24 mouse cellular contexts compared by ENCODE assay signal in genomic region chr3:31799192-31799591, GRCm38 (mm10).
DNase-seq lines count a peak whose midpoint lies in the region; ATAC-seq and TF ChIP-seq lines count a peak whose summit lies in the region.
"Had no signal": no experiment of that assay in that cellular context is flagged by ENCODE, and none has a peak within 500 bp of the region (broad histone marks: within the 10 kb centered on the region; RNA-seq: fewer than 3 reads in every experiment).

No protein-coding gene starts in this region.

- peak; percentile 72 for ATAC-seq in midbrain, embryonic 16.5 days
- ATAC-seq in midbrain, embryonic 13.5 days, result no peak
- ATAC-seq: activated CD4-positive, CD25-positive, alpha-beta regulatory T cell, adult 4 months; CD4-positive, CD25-positive, alpha-beta regulatory T cell, adult 4 months; forebrain, embryonic 13.5 days; forebrain, embryonic 15.5 days; forebrain, postnatal 0 days; Patski had no signal

- H3K4me2 ChIP-seq in midbrain, embryonic 16.5 days (ENCODE audit: low read length), result no peak overlapping the region
- H3K4me2 ChIP-seq in midbrain, embryonic 13.5 days (replicated peaks), result no peak overlapping the region
- H3K4me2 ChIP-seq: embryonic facial prominence, embryonic 12.5 days; forebrain, embryonic 13.5 days; forebrain, embryonic 15.5 days had no signal

- H3K36me3 ChIP-seq in heart, embryonic 10.5 days, result no peaks in the 10 kb centered on the region
- H3K36me3 ChIP-seq in midbrain, embryonic 16.5 days (ENCODE audit: control insufficient read depth, insufficient read depth, low read length), result no peaks in the 10 kb centered on the region
- no peaks in the 10 kb centered on the region for H3K36me3 ChIP-seq in midbrain, embryonic 13.5 days
- H3K36me3 ChIP-seq: embryonic facial prominence, embryonic 10.5 days; embryonic facial prominence, embryonic 12.5 days; forebrain, embryonic 15.5 days; G1E had no signal

- H3K4me3 ChIP-seq in heart, embryonic 10.5 days, result no peak overlapping the region
- H3K4me3 ChIP-seq in midbrain, embryonic 16.5 days (ENCODE audit: low read depth, low read length), result no peak overlapping the region
- no peak overlapping the region for H3K4me3 ChIP-seq in midbrain, embryonic 13.5 days (replicated peaks)
- H3K4me3 ChIP-seq: embryonic facial prominence, embryonic 10.5 days; embryonic facial prominence, embryonic 12.5 days; forebrain, embryonic 13.5 days; forebrain, embryonic 15.5 days had no signal

- no peak overlapping the region for H3K9ac ChIP-seq in midbrain, embryonic 16.5 days (ENCODE audit: low read depth, low read length)
- no peak overlapping the region for H3K9ac ChIP-seq in midbrain, embryonic 13.5 days (replicated peaks)
- H3K9ac ChIP-seq: embryonic facial prominence, embryonic 12.5 days; forebrain, embryonic 13.5 days; forebrain, embryonic 15.5 days; forebrain, postnatal 0 days had no signal

- no peak overlapping the region for H3K27ac ChIP-seq in heart, embryonic 10.5 days
- H3K27ac ChIP-seq in midbrain, embryonic 16.5 days (ENCODE audit: low read length), result 0 out of 2 replicates have a peak overlapping the region, but pooled peaks have one; percentile 20
- no peak overlapping the region for H3K27ac ChIP-seq in midbrain, embryonic 13.5 days
- H3K27ac ChIP-seq: embryonic facial prominence, embryonic 10.5 days; embryonic facial prominence, embryonic 12.5 days; forebrain, embryonic 13.5 days; forebrain, embryonic 15.5 days had no signal

- no peak for TF ChIP-seq POLR2A in brain, embryonic 14.5 days (IDR thresholded peaks at IDR 0.05; ENCODE audit: borderline replicate concordance, extremely low read depth, insufficient read depth, insufficient read length, poor library complexity, severe bottlenecking)

- H3K9me3 ChIP-seq in heart, embryonic 10.5 days, result no peaks in the 10 kb centered on the region
- H3K9me3 ChIP-seq in midbrain, embryonic 16.5 days (replicated peaks; ENCODE audit: control insufficient read depth, low read length, poor library complexity, severe bottlenecking), result no peaks in the 10 kb centered on the region
- H3K9me3 ChIP-seq in midbrain, embryonic 13.5 days, result no peaks in the 10 kb centered on the region
- H3K9me3 ChIP-seq: embryonic facial prominence, embryonic 10.5 days; embryonic facial prominence, embryonic 12.5 days; forebrain, embryonic 13.5 days; forebrain, embryonic 15.5 days; G1E had no signal

- WGBS in heart, embryonic 10.5 days, result 85% methylated on average over 4 of the region's 4 CpGs
- 73% methylated on average over 4 of the region's 4 CpGs for WGBS in midbrain, embryonic 16.5 days
- WGBS in midbrain, embryonic 13.5 days, result 83% methylated on average over 4 of the region's 4 CpGs

- 0 out of 2 replicates have a peak, but pooled peaks cover 5% of the 10 kb centered on the region for H3K4me1 ChIP-seq in heart, embryonic 10.5 days
- no peaks in the 10 kb centered on the region for H3K4me1 ChIP-seq in midbrain, embryonic 16.5 days (ENCODE audit: control insufficient read depth, insufficient read depth, low read length)
- H3K4me1 ChIP-seq in midbrain, embryonic 13.5 days (replicated peaks), result no peaks in the 10 kb centered on the region
- H3K4me1 ChIP-seq: embryonic facial prominence, embryonic 10.5 days; embryonic facial prominence, embryonic 12.5 days; forebrain, embryonic 13.5 days; forebrain, embryonic 15.5 days had no signal

- no peaks in the 10 kb centered on the region for H3K27me3 ChIP-seq in heart, embryonic 10.5 days (ENCODE audit: insufficient read depth, poor library complexity, severe bottlenecking)
- H3K27me3 ChIP-seq in midbrain, embryonic 16.5 days (ENCODE audit: control insufficient read depth, insufficient read depth, low read depth, low read length), result no peaks in the 10 kb centered on the region
- no peaks in the 10 kb centered on the region for H3K27me3 ChIP-seq in midbrain, embryonic 13.5 days
- H3K27me3 ChIP-seq: CH12.LX; embryonic facial prominence, embryonic 12.5 days; forebrain, embryonic 13.5 days; forebrain, embryonic 15.5 days had no signal

- DNase-seq in heart, adult 11 months, result peak; percentile 43
- DNase-seq in heart, embryonic 10.5 days (ENCODE audit: low spot score), result no peak
- peak; percentile 22 for DNase-seq in brain, embryonic 14.5 days (ENCODE audit: low read depth)
- DNase-seq: adrenal gland, adult 8-10 months; adrenal gland, postnatal 14 days; adrenal gland, postnatal 36 days; B cell, adult 2 months; cerebellum, adult 11 months; cerebellum, adult 2 months; cerebellum, adult 9-10 months; cerebellum, postnatal 10 days; cerebellum, postnatal 25 days; forebrain, postnatal 0 days had no signal

- no peak for TF ChIP-seq CTCF in brain, embryonic 14.5 days (IDR thresholded peaks at IDR 0.05; ENCODE audit: borderline replicate concordance, extremely low read depth, insufficient read depth, insufficient read length)
